Mouse (Mus musculus) spleen, embryonic (tissue): Measurements from ENCODE around the gene Slc12a3.

ENCODE experiments used
- CTCF ChIA-PET: fragments of 350-600 bp; sonication (Branson Sonifier 250); formaldehyde crosslinking; loops from one replicate; lab custom pipeline; 2022; lab: Charles Lee

The Slc12a3 gene

DNA sequence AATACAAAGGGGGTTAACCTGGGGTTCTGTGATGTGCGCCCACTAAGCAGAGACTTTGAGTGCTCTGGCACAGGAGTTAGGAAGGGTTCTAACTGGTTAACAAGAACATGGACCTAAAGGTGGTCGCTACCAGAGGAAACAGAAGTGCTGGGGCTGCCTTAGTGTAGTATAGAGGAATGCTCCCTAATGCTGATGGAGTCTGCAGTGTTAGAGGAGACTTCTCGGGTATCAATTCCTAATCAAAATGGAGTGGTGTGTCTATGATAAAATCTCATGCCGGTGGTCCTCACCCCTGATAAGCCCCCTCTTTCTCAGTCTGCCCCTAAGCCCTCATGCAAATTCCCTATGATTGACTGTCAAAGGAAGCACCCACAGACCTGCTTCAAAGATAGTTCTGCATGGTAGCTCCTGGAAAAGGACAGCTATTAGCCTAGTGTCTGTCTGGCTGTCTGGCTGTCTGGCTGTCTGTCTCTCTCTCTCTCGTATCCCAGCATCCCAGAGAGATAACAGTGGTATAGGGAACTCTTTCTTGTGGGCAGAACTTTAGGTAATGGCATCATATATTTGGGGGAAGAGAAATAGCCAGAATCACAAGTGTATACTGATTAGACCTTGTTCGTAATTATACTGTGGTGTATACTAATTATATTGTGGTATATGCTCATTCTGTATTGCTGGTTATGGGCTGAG lies 67.0 kb downstream of the Slc12a3 start:
- CTCF ChIA-PET, result interaction anchor here (0.9 kb wide), 1 partner anchor 11 kb away, joined by 3 read pairs; no protein-coding TSS in a partner anchor

DNA sequence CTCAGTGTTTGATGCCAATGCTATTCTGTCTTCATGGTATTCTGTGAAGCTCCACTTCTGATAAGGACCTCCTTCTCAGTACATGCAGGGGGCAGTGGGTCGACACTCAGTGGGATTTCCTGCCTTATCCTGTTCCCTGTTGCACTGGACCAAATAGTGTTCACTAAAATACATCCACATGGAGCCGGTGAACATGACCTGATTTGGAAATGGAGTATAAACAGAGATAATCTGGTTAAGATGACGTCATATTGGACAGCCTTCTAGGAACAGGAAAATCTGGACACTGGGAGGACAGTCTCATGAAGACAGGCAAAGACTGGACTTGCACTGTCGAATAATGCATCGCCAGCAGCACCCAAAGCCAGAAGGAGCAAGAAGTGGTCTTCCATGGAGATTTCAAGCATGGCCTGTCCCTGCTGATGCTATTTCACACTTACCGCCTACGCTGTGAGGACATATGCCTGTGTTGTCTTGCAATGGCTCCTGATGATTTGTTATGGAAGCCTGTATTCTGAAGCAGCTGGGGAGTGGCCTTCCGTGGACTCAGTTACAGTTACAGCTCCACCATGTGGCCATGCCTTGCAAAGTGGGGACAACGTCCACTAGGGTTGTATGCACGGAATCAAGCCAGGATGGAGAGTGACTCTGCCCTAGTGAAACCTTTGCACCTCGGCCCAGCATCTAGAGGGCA lies 68.1 kb downstream of the Slc12a3 start:
- CTCF ChIA-PET, result interaction anchor here (0.7 to 0.9 kb wide), 2 partner anchors 12 to 356 kb away, joined by 3 read pairs; no protein-coding TSS in a partner anchor

DNA sequence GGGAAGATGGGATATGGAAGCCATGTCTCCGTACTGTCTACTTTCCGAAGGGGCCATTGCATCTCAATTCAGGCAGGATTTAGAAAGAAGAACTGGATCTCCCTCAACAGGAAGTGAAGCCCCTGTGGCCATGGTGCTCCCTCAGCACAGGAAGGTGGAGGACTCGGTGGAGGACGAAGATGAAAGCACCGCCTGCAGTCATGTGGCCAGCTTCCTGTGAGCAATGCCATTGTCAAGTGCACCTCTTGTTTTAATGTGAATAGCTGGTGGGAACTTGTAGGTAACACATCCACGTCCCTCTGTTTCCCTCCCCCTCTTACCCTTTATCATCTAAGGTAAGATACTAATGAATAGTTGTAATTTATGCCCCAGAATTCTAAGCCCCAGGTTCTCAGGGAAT lies 69.6 kb downstream of the Slc12a3 start:
- CTCF ChIA-PET, result interaction anchor here (0.7 to 0.9 kb wide), 4 partner anchors 9 to 52 kb away, joined by 3 to 4 read pairs (median 3); no protein-coding TSS in a partner anchor

DNA sequence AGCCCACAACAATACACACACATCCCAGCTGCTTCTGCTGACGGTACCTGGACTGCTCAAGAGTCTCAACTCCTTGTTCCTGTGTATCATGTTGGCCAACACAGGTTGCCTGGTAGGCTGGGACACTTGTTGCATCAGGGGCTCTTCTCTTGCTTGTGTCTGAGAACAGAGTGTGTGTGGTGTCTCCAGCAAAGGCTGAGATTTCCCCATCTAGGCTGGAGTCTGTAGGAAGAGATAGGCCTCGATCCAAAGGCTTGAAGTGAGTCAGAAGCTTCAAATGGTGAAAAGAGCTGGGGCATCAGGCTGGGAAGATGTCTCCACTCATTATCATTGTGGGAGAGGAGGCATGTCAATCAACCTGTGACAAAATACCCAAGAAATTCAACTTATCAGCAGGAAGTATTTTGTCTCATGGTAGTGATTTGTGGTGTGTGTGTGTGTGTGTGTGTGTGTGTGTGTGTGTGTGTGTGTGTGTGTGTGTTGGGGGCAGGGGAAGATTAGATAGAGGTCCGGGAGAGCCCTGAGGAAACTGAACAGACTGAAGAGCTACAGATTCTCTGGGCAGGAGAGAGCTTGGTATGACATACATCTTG lies 70.5 kb downstream of the Slc12a3 start:
- CTCF ChIA-PET, result interaction anchor here (1.2 kb wide), 1 partner anchor 71 kb away, joined by 5 read pairs; no protein-coding TSS in a partner anchor

DNA sequence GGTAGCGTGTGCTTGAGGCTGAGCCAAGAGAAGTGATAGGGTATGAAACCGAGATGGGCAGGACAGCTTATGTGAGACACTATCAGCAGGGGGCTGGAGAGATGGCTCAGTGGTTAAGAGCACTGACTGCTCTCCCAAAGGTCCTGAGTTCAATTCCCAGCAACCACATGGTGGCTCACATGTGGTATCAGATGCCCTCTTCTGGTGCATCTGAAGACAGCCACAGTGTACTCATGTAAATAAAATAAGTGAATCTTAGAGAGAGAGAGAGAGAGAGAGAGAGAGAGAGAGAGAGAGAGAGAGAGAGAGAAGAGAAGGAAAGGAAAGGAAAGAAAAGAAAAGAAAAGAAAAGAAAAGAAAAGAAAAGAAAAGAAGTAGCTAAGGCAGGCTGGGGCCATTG lies 71.0 kb downstream of the Slc12a3 start:
- CTCF ChIA-PET, result interaction anchor here (0.7 to 1.2 kb wide), 5 partner anchors 20 to 210 kb away, joined by 3 to 8 read pairs (median 5); no protein-coding TSS in a partner anchor

DNA sequence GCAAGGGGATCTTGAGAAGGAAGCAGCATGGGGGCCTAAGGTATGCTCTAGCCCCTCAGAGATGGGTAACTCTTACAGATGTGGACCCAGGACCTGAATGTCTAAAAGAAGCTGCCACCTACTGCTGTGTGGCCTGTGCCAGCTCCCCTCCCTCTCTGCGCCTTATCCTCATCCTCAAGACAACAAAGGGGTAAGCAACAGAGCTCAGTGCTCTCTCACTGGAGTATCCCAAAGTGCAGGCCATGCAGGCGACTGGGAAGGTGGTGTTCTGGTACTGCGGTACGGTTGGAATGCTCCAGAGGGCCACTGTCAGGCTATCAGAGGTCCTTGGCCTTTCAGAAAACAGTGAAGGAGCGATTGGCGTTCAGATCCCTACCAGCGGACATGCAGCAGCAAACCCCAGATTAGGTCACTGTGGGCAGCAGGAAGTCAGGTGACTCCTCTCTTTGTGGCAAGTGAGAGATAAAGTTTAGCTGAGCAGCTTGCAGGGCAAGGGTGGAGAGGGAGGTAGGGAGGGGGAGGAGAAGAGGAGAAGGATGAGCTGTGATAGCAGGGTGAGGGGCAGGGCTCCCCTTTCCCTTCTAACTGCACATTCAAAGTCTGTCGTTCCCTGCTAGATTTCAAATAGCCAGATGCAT lies 79.6 kb downstream of the Slc12a3 start:
- CTCF ChIA-PET, result no interaction called here

DNA sequence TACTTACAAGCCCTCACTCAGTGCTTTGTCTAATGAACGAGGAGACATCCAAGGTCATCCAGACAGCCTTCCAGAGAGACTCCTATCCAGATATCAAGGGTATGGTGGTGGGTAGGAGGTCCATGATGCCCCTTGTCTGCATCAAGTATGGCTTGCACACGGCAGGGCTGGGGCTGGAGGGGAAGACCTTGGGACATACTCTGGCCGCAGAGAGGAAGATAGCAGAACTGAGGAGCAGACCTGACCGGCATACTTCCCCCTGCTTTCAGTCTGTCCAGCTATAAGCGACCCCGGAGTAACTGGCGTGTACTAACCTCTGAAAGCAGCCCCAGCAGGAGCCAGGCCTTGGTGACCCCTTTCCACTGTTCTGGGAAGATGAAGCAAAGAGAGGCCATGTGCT lies 80.5 kb downstream of the Slc12a3 start:
- CTCF ChIA-PET, result no interaction called here

DNA sequence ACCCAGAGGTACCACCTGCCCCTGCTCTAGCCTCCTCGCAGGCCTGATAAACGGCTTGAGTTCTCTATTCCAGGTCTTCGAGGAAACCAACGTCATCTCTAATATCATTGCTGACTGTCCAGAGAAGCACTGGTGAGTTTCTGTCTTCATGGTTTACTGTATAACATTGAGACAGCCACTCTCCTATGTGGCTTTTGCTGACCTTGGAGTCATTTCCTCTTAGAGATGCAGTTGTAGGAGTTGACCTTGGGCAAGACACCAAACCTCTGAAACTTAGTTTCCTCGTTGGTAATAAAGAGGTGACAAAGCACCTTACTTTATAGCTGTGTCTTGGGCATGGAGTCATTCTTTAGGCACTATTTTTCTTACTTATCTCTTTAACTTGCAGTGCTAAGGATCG lies 83.5 kb downstream of the Slc12a3 start:
- CTCF ChIA-PET, result no interaction called here

GRCm38 (mm10) chr8:94413509-94413908 lies 84.5 kb downstream of the Slc12a3 start:
- CTCF ChIA-PET, result interaction anchor here (0.6 kb wide), 1 partner anchor 23 kb away, joined by 9 read pairs; no protein-coding TSS in a partner anchor

GRCm38 (mm10) chr8:94415218-94415617 lies 86.2 kb downstream of the Slc12a3 start:
- CTCF ChIA-PET, result no interaction called here
